Mouse (Mus musculus): ENCODE data around the gene Tmem121b. TPM values are rescaled to one million over a fixed set of nuclear protein-coding genes. Genes with fewer than 3 reads are reported as not detected.

The Tmem121b gene
- polyA plus RNA-seq, 1 experiment: 0.01 TPM

- DNase-seq (ENCODE audit: low spot score): no peak
Measured at GRCm38 (mm10) chr6:120466609-120467329, 26.8 kb downstream of the Tmem121b start.

GRCm38 (mm10) chr6:120465393-120465792 lies 28.2 kb downstream of the Tmem121b start:
- no peak for DNase-seq (ENCODE audit: low spot score)

GRCm38 (mm10) chr6:120464406-120464939 lies 29.1 kb downstream of the Tmem121b start:
- no peak for DNase-seq (ENCODE audit: low spot score)

GRCm38 (mm10) chr6:120463884-120464283 lies 29.7 kb downstream of the Tmem121b start:
- no peak for DNase-seq (ENCODE audit: low spot score)

DNA sequence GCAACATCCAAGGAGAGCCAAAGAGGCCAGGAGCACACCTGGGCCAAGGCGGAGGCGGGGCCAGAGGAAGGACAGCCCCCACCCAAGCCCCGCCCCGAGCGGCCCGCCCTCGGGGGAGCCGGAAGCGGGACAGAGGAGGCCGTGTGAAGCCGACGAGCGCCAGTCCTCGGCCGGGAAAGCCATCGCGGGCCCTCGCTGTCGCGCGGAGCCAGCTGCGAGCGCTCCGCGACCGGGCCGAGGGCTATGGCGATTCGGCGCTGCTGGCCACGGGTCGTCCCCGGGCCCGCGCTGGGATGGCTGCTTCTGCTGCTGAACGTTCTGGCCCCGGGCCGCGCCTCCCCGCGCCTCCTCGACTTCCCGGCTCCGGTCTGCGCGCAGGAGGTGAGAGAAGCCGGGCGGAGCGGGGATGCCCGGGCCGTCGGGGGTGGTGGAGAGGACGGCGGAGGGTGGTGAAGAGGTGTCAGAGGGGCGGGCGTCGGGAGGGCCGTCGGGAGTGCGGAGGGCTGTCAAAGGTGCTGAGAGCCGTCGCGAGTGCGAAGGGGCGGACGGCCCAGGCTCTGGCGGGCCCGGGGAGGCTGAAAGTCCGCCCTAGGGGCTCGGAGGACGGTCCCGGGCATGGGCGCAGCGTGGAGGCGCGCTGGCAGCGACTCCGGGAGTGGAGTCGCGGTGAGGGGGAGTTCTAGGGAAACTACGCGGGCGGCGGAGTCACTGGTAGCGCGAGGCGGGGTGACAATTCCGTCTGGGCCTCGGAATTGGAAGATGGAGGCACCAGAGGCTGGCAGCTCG lies 30.3 kb downstream of the Tmem121b start, which contains the start of gene Il17ra:
Gene Il17ra (plus strand): TSS at position 162 of the 786 bp plus-strand sequence.
- peak; percentile 79 for DNase-seq (ENCODE audit: low spot score)

DNA sequence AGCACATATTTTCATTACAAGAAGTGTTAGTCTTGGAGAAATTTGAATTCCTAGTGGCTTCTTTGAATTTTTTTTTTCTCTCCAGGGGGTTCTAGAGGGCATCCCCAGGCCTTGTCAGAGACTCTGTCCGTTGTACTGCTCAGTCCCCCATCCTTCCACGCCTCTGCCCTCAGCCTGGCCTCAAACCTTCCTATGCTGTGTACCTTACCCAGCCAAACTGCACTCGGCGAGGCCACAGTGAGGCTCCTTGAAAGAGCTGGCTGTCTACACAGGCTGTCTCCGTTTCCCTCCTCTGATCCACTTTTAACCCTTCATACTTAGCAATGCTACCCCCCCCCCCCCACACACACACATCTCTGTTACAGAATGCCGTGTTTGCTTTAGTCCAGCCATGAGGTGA lies 31.4 kb downstream of the Tmem121b start:
- DNase-seq (ENCODE audit: low spot score): no peak

DNA sequence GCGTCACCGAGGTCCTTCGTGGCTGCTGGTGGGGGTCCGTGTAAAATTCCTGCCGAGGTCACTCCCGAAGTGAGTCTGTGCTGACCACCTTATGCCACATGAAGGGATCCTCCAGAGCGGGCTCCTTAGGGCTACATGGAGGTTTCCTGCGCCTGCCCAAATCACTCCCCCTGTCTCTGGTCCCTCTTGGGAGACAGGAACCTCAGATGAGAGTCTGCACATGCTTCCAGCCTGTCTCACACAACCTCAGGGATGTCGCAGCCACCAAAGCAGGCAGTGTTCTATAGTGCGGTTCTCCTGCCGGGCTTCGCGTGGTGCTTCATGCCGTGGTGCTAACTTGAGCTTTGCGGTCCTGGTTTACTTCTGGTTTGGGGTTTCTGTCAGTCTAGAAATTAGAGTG lies 32.4 kb downstream of the Tmem121b start:
- DNase-seq (ENCODE audit: low spot score): no peak

GRCm38 (mm10) chr6:120457751-120458150 lies 35.9 kb downstream of the Tmem121b start:
- no peak for DNase-seq (ENCODE audit: low spot score)

- no peak for DNase-seq (ENCODE audit: low spot score)
Measured at GRCm38 (mm10) chr6:120457074-120457473, 36.5 kb downstream of the Tmem121b start.

DNA sequence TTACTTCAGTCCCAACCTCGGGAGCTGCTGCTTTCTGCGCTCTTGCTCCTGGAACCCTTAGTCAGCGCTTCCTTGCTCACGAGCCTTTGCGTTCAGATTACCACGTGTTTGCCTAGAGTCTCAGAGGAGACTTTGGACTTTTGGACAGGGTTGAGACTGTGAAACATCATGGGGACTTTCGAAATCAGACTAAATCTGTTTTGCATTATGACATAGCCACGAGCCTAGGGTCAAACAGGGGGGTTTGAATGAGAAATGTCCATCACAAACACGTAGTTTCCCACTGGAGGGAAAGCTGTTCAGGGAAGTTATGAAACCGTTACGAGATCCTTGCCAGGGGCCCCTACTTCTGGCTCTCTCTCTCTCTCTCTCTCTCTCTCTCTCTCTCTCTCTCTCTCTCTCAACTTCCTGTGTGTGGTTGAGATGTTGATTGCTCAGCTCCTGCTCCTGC lies 39.0 kb downstream of the Tmem121b start:
- DNase-seq (ENCODE audit: low spot score): no peak

GRCm38 (mm10) chr6:120453556-120453955 lies 40.1 kb downstream of the Tmem121b start:
- no peak for DNase-seq (ENCODE audit: low spot score)

DNA sequence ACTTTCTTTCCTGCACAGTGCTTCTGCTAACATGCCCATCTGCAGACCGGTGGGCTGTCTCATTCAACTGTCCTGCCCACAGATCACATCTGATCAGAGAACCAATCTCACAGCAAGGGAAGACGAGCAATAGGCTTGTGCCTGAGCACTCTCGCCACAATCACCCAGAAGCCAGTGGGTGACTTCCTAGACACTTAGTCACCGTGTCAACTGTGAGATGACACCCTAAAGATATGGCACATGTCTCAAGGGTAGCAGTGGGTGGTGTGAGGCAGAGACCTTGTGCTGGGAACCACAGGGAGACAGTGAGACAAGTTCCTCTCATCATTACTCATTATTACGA lies 40.5 kb downstream of the Tmem121b start:
- no peak for DNase-seq (ENCODE audit: low spot score)

- no peak for DNase-seq (ENCODE audit: low spot score)
Measured at GRCm38 (mm10) chr6:120452384-120453102, 41.1 kb downstream of the Tmem121b start.

DNA sequence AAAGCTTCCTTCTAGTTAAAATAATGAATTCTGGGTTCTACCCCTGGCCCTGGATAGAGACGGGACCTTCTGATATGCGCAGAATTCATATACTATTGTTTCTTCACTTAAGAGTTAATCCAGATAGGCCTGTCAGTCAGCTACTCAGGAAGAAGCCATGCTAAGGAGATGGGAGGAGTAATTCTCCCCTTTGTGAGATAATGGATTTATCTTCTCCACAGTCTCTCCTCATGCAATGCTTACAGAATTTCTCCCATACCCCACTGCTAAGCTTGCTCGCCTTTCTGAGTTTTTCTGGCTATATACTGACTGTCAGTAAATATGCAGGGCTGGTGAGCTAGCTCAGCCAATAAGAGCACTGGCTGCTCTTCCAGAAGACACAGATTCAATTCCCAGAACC lies 43.4 kb downstream of the Tmem121b start:
- DNase-seq (ENCODE audit: low spot score): no peak

DNA sequence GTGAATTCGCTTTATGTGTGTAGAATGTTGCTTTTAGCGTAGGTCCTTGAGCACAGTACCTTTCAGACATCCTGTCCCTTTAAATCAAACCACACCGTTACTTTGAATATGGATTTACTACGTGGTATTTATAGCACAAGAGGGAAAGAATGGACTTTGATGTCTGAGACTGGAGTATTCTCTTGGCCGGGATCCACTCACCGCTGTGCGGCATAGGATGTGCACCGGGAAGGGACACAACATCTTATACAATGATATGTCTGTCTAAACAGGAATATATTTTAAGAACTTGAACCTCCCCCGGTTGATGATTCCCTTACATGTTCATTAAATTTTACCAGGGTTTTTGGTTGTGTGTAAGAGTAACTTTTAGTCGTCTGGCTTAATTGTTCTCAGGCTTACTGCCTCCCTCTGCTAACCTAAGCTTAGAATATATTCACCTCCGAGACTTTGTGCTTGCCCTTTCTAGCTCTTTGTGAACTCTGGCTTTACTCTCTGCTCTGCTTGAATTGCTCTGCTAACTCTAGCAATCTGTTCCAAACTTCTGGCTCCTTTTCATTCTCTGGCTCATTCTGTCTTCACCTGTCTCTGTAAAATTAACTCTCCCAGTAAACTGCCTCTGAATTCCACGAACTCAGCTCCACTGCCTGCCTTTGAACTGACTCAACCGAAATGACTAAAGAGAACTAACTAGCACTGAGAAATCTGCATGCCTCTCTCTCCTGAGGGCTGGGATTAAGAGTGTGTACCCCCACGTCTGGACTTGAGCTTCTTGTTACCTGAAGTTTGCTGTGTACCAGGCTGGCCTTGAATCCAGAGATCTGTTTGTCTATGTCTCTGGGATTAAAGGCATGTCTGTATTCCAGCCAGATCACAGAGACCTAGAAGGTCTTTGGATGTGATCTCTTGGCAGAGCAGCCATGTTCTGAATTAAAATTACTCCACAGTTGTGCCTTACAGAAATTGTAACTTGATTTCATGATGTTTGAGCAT lies 49.9 kb downstream of the Tmem121b start:
- DNase-seq (ENCODE audit: low spot score): no peak

- DNase-seq (ENCODE audit: low spot score): no peak
Measured at GRCm38 (mm10) chr6:120442171-120442749, 51.3 kb downstream of the Tmem121b start.
